Mouse (Mus musculus): ENCODE measurements around the gene Catsper4. TPM values are rescaled to one million over a fixed set of nuclear protein-coding genes. Genes with fewer than 3 reads are reported as not detected.
"Not testable (repeated sequence)": the region's sequence is repeated elsewhere in the genome, so short reads cannot be mapped to it uniquely, and the experiment has no call there.

The Catsper4 gene
- polyA plus RNA-seq (2016; fragmentation: Nextera tagmentation; extraction: Ambion mirVana) = not detected in 2 replicates

- no peak within 1 kb of the TSS for H3K4me2 ChIP-seq (replicated peaks)
- no peak for ATAC-seq (ENCODE audit: low FRiP score, low read depth)
- peaks cover 10% of the 10 kb centered on the region; the same call in 1 of the 2 replicates for H3K27me3 ChIP-seq
- no peak within 1 kb of the TSS for H3K9ac ChIP-seq (replicated peaks)
- H3K36me3 ChIP-seq = no peaks in the 10 kb centered on the region
- no peaks in the 10 kb centered on the region for H3K4me1 ChIP-seq
- no peak within 1 kb of the TSS for H3K4me3 ChIP-seq
- H3K9me3 ChIP-seq = no peaks in the 10 kb centered on the region
- 73% methylated on average over 8 of the region's 8 CpGs for WGBS
- H3K27ac ChIP-seq (replicated peaks) = no peak within 1 kb of the TSS
These were observed at the start of gene Catsper4 for GRCm38 (mm10) chr4:134227194-134227593. Catsper4 (minus strand) TSS chr4:134227383.

GRCm38 (mm10) chr4:134273417-134274345 is 46.5 kb upstream of the Catsper4 start:
- ATAC-seq (ENCODE audit: low FRiP score, low read depth) = no peak
- H3K27me3 ChIP-seq = no peaks in the 10 kb centered on the region
- WGBS = 6% methylated on average over 14 of the region's 14 CpGs
- H3K9me3 ChIP-seq = no peaks in the 10 kb centered on the region
- H3K4me2 ChIP-seq (replicated peaks) = no peak overlapping the region; the same call in 1 of the 2 replicates
- H3K4me1 ChIP-seq = 0 out of 2 replicates have a peak, but pooled peaks cover 3% of the 10 kb centered on the region
- no peak overlapping the region for H3K9ac ChIP-seq (replicated peaks)
- no peak overlapping the region for H3K27ac ChIP-seq (replicated peaks)
- no peak overlapping the region for H3K4me3 ChIP-seq
- H3K36me3 ChIP-seq = peaks cover 29% of the 10 kb centered on the region

DNA sequence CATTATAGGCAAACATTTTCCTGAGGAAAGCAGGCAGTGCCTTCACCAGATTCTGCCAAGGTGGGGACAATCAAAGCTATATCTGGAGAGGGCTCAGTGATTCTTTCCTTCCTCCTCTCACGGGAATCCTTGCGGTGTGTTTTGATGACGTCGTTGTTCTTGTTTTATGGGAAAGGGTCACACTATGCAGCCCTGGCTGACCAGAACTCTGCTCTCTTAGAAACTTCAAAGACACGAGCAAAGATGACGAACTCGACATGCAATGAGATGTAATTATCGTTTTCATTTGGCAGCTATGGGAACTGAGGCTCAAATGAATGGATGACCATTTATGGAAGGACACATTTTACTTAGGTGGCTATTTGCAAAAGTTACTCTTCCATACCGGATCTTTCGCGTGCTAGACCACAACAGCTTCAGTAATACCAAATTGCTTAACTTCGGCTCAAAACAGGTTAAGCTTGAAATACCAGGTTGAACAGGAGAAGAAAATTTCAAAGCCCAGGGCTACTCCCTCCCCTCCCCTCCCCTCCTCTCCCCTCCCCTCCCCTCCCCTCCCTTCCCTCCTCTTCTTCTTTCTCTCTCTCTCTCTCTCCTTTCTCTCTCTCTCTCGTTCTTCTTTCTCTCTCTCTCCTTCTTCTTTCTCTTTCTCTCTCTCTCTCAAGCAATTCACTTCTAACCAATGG is 45.7 kb upstream of the Catsper4 start:
- Histone ChIP-seq H3K4me3 (no peak overlapping the region), H3K4me2 (replicated peaks) (no peak overlapping the region; the same call in 1 of the 2 replicates), H3K36me3 (peaks cover 23% of the 10 kb centered on the region), H3K9ac (replicated peaks) (no peak overlapping the region), H3K27me3 (no peaks in the 10 kb centered on the region), H3K4me1 (0 out of 2 replicates have a peak, but pooled peaks cover 3% of the 10 kb centered on the region), H3K9me3 (no peaks in the 10 kb centered on the region), H3K27ac (replicated peaks) (no peak overlapping the region)
- 37% methylated on average over 12 of the region's 13 CpGs for WGBS
- no peak for ATAC-seq (ENCODE audit: low FRiP score, low read depth)

DNA sequence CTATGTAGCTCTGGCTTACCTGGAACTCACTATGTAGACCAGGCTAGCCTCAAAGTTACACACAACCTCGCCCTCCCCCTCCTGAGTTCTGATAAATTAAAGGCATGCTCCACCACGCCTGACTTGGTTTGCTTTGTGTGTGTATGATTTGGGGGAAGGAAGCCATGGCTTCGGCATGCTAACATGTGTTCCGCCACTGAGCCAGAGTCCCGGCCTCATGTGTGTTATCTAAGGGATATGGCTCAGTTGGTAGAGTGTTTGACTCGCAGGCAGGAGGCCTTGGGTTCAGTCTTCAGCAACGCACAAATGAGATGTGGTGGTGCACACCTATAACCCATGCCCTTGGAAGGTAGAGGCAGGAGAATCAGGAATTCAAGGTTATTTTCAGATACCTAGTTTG is 44.8 kb upstream of the Catsper4 start:
- no peaks in the 10 kb centered on the region for H3K9me3 ChIP-seq
- H3K4me2 ChIP-seq (replicated peaks) = no peak overlapping the region
- 0 out of 2 replicates have a peak, but pooled peaks cover 3% of the 10 kb centered on the region for H3K4me1 ChIP-seq
- no peak overlapping the region for H3K27ac ChIP-seq (replicated peaks)
- peaks cover 14% of the 10 kb centered on the region for H3K36me3 ChIP-seq
- no peak overlapping the region for H3K9ac ChIP-seq (replicated peaks)
- no peak for ATAC-seq (ENCODE audit: low FRiP score, low read depth)
- no peaks in the 10 kb centered on the region for H3K27me3 ChIP-seq
- H3K4me3 ChIP-seq = no peak overlapping the region
- WGBS = 83% methylated on average over 7 of the region's 7 CpGs

GRCm38 (mm10) chr4:134269622-134270021 is 42.4 kb upstream of the Catsper4 start:
- H3K4me3 ChIP-seq; H3K27ac ChIP-seq (replicated peaks); H3K27me3 ChIP-seq; H3K36me3 ChIP-seq; H3K9ac ChIP-seq (replicated peaks); H3K4me1 ChIP-seq; ATAC-seq (ENCODE audit: low FRiP score, low read depth); H3K9me3 ChIP-seq; H3K4me2 ChIP-seq (replicated peaks): not testable (repeated sequence)

DNA sequence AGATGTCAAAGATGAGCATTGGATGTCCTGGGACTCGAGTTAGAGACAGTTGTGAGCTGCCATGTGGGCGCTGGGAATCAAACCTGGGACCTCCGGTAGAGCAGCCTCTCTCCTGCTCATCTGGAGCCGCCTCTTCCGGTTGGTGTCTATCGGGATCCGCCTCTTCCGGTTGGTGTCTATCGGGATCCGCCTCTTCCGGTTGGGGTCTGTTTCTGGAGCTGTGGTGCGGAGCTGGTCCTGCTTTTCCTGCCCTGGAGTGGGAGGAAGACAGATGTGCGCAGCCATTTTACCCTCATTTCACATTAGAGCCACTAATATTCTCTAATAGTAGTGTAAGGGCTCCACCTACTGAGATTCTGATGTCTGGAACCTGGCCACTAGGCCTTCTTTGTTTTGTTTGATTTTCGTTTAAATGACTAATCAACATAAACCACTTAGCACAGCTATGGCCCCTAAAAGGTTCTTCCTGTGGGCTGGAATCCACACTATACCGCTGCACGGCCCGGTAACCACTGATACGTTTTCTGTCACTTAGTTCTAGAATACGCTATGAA is 41.0 kb upstream of the Catsper4 start:
- H3K4me3 ChIP-seq = no peak overlapping the region
- H3K9ac ChIP-seq (replicated peaks) = no peak overlapping the region
- no peak overlapping the region for H3K27ac ChIP-seq (replicated peaks)
- no peaks in the 10 kb centered on the region for H3K27me3 ChIP-seq
- H3K4me1 ChIP-seq = 0 out of 2 replicates have a peak, but pooled peaks cover under 1% of the 10 kb centered on the region
- no peaks in the 10 kb centered on the region for H3K9me3 ChIP-seq
- 88% methylated on average over 19 of the region's 19 CpGs for WGBS
- no peak for ATAC-seq (ENCODE audit: low FRiP score, low read depth)
- no peak overlapping the region for H3K4me2 ChIP-seq (replicated peaks)
- H3K36me3 ChIP-seq = no peaks in the 10 kb centered on the region

GRCm38 (mm10) chr4:134265860-134266585 is 38.8 kb upstream of the Catsper4 start:
- Histone ChIP-seq H3K27ac (replicated peaks) (no peak overlapping the region), H3K9me3 (no peaks in the 10 kb centered on the region), H3K4me2 (replicated peaks) (no peak overlapping the region), H3K27me3 (no peaks in the 10 kb centered on the region), H3K36me3 (no peaks in the 10 kb centered on the region), H3K9ac (replicated peaks) (no peak overlapping the region), H3K4me3 (no peak overlapping the region), H3K4me1 (no peaks in the 10 kb centered on the region)
- 71% methylated on average over 9 of the region's 9 CpGs for WGBS
- ATAC-seq (ENCODE audit: low FRiP score, low read depth) = no peak

DNA sequence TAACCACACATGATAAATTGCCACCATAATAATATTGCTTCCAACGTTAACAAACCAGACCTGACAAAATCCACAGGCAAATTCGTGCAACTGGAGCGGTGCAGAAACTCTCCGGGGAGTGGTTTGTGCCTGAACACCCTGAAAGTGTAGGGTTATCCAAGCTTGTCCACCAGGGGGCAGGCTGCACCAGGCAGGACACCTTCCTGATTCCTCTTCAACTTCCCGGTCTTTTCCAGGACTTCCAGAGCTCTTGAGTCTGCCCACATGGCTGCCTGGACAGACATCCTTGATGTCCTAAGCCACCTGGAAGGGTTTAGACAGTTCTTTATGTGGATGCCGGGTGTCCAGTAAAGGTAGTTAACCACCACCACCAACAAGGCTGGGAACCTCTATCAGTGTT is 36.0 kb upstream of the Catsper4 start:
- H3K9ac ChIP-seq (replicated peaks) = no peak overlapping the region
- H3K4me3 ChIP-seq = no peak overlapping the region
- H3K9me3 ChIP-seq = no peaks in the 10 kb centered on the region
- no peak overlapping the region for H3K4me2 ChIP-seq (replicated peaks)
- no peak for ATAC-seq (ENCODE audit: low FRiP score, low read depth)
- 39% methylated on average over 6 of the region's 6 CpGs for whole genome bisulfite sequencing
- no peaks in the 10 kb centered on the region for H3K4me1 ChIP-seq
- no peaks in the 10 kb centered on the region for H3K27me3 ChIP-seq
- no peak overlapping the region for H3K27ac ChIP-seq (replicated peaks)
- H3K36me3 ChIP-seq = no peaks in the 10 kb centered on the region

DNA sequence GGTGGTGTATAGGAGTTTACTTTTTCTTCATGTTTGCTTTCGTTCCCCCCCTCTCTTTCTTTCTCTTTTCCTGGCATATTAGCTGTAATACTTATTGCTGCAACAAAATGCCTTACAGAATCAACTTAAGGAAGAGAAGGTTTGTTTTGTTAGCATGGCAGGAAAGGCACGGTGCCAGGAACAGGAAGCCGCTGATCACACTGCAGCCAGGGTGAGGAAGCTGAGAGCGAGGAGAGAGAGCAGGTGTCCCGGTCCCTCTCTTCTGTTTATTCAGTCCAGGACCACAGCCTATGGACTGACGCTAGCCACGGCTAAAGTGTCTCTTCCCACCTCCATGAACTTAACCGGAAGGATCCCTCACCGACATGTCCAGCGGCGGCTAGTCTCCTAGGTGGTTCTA is 31.2 kb upstream of the Catsper4 start:
- WGBS = 59% methylated on average over 11 of the region's 11 CpGs
- no peak for ATAC-seq (ENCODE audit: low FRiP score, low read depth)
- no peak overlapping the region for H3K27ac ChIP-seq (replicated peaks)

GRCm38 (mm10) chr4:134257198-134258009 is 30.2 kb upstream of the Catsper4 start:
- Histone ChIP-seq H3K27ac (replicated peaks) (no peak overlapping the region), H3K27me3 (peaks cover 45% of the 10 kb centered on the region), H3K4me2 (replicated peaks) (no peak overlapping the region), H3K4me1 (peaks cover 47% of the 10 kb centered on the region), H3K9me3 (no peaks in the 10 kb centered on the region), H3K9ac (replicated peaks) (no peak overlapping the region), H3K36me3 (no peaks in the 10 kb centered on the region), H3K4me3 (no peak overlapping the region)
- WGBS = 6% methylated on average over 11 of the region's 11 CpGs
- no peak for ATAC-seq (ENCODE audit: low FRiP score, low read depth)

More for the DNA sequence above, 31.2 kb upstream of the Catsper4 start:
- Histone ChIP-seq H3K9ac (replicated peaks) (no peak overlapping the region), H3K4me1 (peaks cover 37% of the 10 kb centered on the region), H3K4me3 (no peak overlapping the region), H3K27me3 (peaks cover 36% of the 10 kb centered on the region), H3K9me3 (no peaks in the 10 kb centered on the region), H3K36me3 (no peaks in the 10 kb centered on the region), H3K4me2 (replicated peaks) (no peak overlapping the region)
